Mouse (Mus musculus) ES-Bruce4 (cell line): ENCODE measurements around the gene Cracr2a. TPM values are rescaled to one million over a fixed set of nuclear protein-coding genes. Genes with fewer than 3 reads are reported as not detected.
A peak's percentile ranks its signal among the peaks of the same experiment; 100 is the strongest.

Source experiments
- H3K27ac ChIP-seq: 2 replicates; pipeline ENCODE4 v1.5.1; 2012; ENCODE audit warnings: low read length, inconsistent platforms; ENCODE audit not compliant: insufficient read depth
- H3K27me3 ChIP-seq: 2 replicates; pipeline ENCODE4 v1.6.1; 2012; ENCODE audit warnings: mild to moderate bottlenecking, low read length, inconsistent platforms; ENCODE audit not compliant: control insufficient read depth, poor library complexity, insufficient read depth, severe bottlenecking
- H3K36me3 ChIP-seq: 2 replicates; pipeline ENCODE4 v1.6.1; 2012; ENCODE audit warnings: inconsistent platforms, mild to moderate bottlenecking, low read length, moderate library complexity; ENCODE audit not compliant: control insufficient read depth, poor library complexity, insufficient read depth, severe bottlenecking
- H3K4me1 ChIP-seq: one replicate; pipeline ENCODE4 v1.8.1; 2011; ENCODE audit warnings: low read length; ENCODE audit not compliant: control insufficient read depth, insufficient read depth
- H3K4me3 ChIP-seq: 2 replicates; pipeline ENCODE4 v1.5.1; 2011; ENCODE audit warnings: low read depth, mild to moderate bottlenecking, low read length
- H3K9ac ChIP-seq: 2 replicates; pipeline ENCODE4 v1.6.1; 2012; ENCODE audit warnings: low read depth, mild to moderate bottlenecking, inconsistent platforms; ENCODE audit not compliant: poor library complexity, severe bottlenecking
- H3K9me3 ChIP-seq: replicated peaks from 2 replicates; pipeline ENCODE4 v1.6.1; 2012; ENCODE audit warnings: mild to moderate bottlenecking, low read length, inconsistent platforms; ENCODE audit not compliant: control insufficient read depth, poor library complexity, insufficient read depth, severe bottlenecking
- CTCF ChIP-seq: IDR thresholded peaks from one replicate; pipeline ENCODE4 v1.8.1; 2011; ENCODE audit warnings: low read depth, low read length
- EP300 ChIP-seq: IDR thresholded peaks from 2 replicates; pipeline ENCODE4 v1.6.1; 2011; ENCODE audit warnings: low read depth, low read length; ENCODE audit not compliant: insufficient read depth
- POLR2A ChIP-seq: IDR thresholded peaks from one replicate; pipeline ENCODE4 v1.8.1; 2011; ENCODE audit warnings: low read length; ENCODE audit not compliant: insufficient read depth
- polyA plus RNA-seq: library from polyadenylated mRNA; stranded (reverse); fragments of >200 nt; gene quantifications from 2 replicates; pipeline ENCODE4 v1.2.4, GENCODE M21; 2011; ENCODE audit warnings: low read depth; ENCODE audit not compliant: missing spikeins, insufficient read depth, insufficient read length

The Cracr2a gene
- polyA plus RNA-seq, 1 experiment, result 0.19 TPM

DNA sequence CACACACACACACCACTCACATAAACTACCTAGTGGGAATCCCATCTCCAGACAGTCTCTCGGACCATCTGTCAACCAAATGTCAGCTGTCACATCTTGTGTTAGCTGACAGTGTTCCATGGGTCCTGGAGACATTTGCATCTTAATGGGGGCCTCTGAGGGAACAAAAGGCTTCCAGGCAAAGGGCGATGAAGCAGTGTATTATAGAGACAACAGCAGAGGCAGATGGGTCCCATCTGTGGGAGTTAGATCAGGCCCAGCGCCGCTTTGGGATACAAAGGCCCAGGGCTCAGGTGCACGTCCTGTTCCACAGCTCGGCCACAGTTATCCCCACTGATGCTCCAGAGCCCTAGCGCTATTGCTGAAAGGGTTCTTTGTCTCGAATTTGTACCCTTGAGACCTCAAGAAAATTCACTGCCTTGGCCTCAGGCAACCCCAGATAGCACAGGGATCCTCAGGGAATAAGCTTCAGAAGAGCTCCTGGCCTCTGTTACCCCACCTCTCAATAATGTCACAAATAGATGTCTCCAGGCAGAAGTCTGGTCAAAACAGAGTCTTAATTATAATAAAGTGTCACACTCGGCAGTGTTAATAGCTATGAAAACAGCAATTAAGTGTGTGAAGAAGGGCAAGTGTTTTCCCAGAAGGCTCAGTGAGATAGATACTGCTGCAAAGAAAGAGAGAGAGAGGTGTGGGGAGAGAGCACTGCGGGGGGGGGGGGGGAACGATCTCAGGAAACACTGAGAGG is 140.1 kb downstream of the Cracr2a start:
- H3K27ac ChIP-seq, result no peak overlapping the region

GRCm38 (mm10) chr6:127708218-127708628 is 147.1 kb downstream of the Cracr2a start:
- peaks cover 3% of the 10 kb centered on the region for H3K4me1 ChIP-seq
- H3K9ac ChIP-seq, result no peak overlapping the region
- no peaks in the 10 kb centered on the region for H3K27me3 ChIP-seq
- TF ChIP-seq EP300 (no peak), CTCF (no peak), POLR2A (no peak)
- H3K9me3 ChIP-seq, result peaks cover 6% of the 10 kb centered on the region; the same call in 1 of the 2 replicates
- no peaks in the 10 kb centered on the region for H3K36me3 ChIP-seq
- no peak overlapping the region for H3K4me3 ChIP-seq
- H3K27ac ChIP-seq, result no peak overlapping the region

More for the DNA sequence above, 140.1 kb downstream of the Cracr2a start:
- Histone ChIP-seq H3K9ac (no peak overlapping the region), H3K4me3 (no peak overlapping the region), H3K27me3 (no peaks in the 10 kb centered on the region), H3K4me1 (peaks cover 14% of the 10 kb centered on the region), H3K9me3 (no peaks in the 10 kb centered on the region), H3K36me3 (no peaks in the 10 kb centered on the region)
- TF ChIP-seq EP300 (peak; percentile 94), CTCF (no peak), POLR2A (no peak)

DNA sequence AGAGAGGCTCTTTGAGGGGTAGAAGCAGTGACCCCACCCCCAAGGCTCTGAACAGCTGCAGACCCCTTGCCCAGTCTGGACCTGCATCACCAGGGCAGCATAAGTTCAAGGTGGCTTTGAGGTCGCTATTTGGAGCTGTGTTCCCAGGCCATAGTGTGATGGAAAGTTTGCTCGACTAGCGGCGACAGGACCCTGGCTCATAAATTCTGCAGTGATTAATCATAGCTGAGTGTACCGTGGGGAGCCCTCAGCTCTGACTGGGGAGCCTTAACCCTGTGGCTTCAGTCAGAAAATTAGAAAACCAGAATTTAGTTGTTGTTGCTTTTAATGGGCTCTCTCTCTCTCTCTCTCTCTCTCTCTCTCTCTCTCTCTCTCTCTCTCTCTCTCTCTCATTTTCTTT is 153.8 kb downstream of the Cracr2a start:
- Histone ChIP-seq H3K27ac (no peak overlapping the region), H3K9ac (no peak overlapping the region), H3K9me3 (peaks cover 6% of the 10 kb centered on the region; the same call in 1 of the 2 replicates), H3K36me3 (no peaks in the 10 kb centered on the region), H3K27me3 (no peaks in the 10 kb centered on the region), H3K4me3 (no peak overlapping the region), H3K4me1 (no peaks in the 10 kb centered on the region)
- TF ChIP-seq EP300 (no peak), CTCF (no peak), POLR2A (no peak)

DNA sequence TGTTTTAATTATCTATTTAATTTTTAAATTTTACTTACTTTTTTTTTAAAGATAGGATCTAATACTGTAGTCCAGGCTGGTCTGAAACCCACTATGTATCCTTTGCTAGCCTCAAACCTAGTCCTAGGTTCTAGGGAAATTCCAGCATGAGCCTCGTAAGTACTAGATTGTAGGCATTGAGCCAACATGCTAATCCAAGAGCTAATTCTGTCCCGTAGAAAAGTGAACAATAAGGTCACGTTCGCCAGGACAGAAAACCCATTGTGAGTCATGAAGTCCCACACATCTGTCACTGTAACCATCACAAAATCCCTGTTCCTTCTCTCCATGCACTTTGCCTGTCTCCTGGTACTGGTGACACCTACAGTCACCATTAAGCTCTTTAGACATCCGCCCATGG is 154.3 kb downstream of the Cracr2a start:
- Histone ChIP-seq H3K27ac (no peak overlapping the region), H3K36me3 (no peaks in the 10 kb centered on the region), H3K9me3 (peaks cover 6% of the 10 kb centered on the region; the same call in 1 of the 2 replicates), H3K4me3 (no peak overlapping the region), H3K4me1 (no peaks in the 10 kb centered on the region), H3K9ac (no peak overlapping the region), H3K27me3 (no peaks in the 10 kb centered on the region)
- TF ChIP-seq CTCF (no peak), POLR2A (no peak), EP300 (no peak)

GRCm38 (mm10) chr6:127717239-127718137 is 156.3 kb downstream of the Cracr2a start:
- peaks cover 4% of the 10 kb centered on the region; the same call in 1 of the 2 replicates for H3K9me3 ChIP-seq
- no peak for TF ChIP-seq CTCF
- TF ChIP-seq EP300, result no peak
- no peak for TF ChIP-seq POLR2A
- H3K36me3 ChIP-seq, result no peaks in the 10 kb centered on the region
- H3K4me1 ChIP-seq, result no peaks in the 10 kb centered on the region
- H3K9ac ChIP-seq, result no peak overlapping the region
- H3K27me3 ChIP-seq, result no peaks in the 10 kb centered on the region
- no peak overlapping the region for H3K27ac ChIP-seq
- no peak overlapping the region for H3K4me3 ChIP-seq
